Mouse (Mus musculus): ENCODE measurements around the gene Aldh16a1. TPM values are rescaled to one million over a fixed set of nuclear protein-coding genes. Genes with fewer than 3 reads are reported as not detected.
"Not testable (repeated sequence)": the region's sequence is repeated elsewhere in the genome, so short reads cannot be mapped to it uniquely, and the experiment has no call there.

Gene Aldh16a1
- polyA plus RNA-seq, 1 experiment from 2014 or later = 56.8 TPM

DNA sequence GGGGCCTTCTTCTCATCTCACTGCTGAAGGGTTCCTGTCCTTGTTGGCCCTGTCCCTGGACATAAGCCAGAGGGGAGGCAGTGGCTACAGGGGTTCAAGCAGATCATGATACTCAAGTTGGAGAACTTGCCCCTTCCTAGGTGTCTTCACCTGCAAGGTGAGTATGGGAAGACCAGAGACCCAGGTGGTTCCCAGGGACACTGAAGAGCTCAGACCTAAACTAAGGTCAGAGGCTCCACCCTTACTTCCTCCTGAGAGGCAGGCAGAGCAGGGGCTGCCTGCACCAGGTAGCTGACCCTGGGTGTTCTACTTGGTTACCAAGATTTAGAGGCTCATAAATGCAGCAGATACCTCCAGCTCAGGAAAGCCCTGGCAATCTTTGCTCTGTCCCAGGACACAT is 32.4 kb downstream of the Aldh16a1 start:
- no peak overlapping the region for H3K4me3 ChIP-seq
- peak overlapping the region; percentile 22; the same call in 1 of the 2 replicates for H3K4me2 ChIP-seq
- H3K4me1 ChIP-seq = peaks cover 48% of the 10 kb centered on the region
- H3K27ac ChIP-seq = peak overlapping the region; percentile 44
- H3K9me3 ChIP-seq = no peaks in the 10 kb centered on the region
- ATAC-seq (ENCODE audit: borderline replicate concordance, extremely low read depth, low FRiP score, low TSS enrichment) = no peak
- no peaks in the 10 kb centered on the region for H3K27me3 ChIP-seq
- peaks cover 68% of the 10 kb centered on the region for H3K36me3 ChIP-seq
- H3K9ac ChIP-seq = no peak overlapping the region

DNA sequence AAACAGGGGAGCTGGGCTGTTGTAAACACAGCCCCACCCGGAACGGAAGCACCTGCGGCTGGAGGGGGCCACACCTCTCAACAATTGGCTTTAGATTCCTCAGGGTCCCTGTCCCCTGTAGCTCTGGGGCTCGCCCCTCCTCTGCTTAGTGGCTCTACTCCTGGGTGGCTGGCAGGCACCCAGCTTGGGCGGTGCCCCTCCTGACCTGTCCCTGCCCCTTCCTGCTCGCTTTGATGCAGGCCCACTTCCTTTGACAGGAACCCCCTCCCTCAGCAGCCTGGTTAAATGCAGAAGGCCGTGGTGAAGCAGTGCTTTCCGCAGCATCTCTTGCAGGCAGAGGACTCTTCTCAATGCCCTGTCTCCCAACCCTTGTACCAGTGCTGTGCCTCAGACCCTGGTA is 33.0 kb downstream of the Aldh16a1 start:
- peaks cover 43% of the 10 kb centered on the region for H3K4me1 ChIP-seq
- H3K4me3 ChIP-seq = no peak overlapping the region
- ATAC-seq (ENCODE audit: borderline replicate concordance, extremely low read depth, low FRiP score, low TSS enrichment) = no peak
- no peaks in the 10 kb centered on the region for H3K9me3 ChIP-seq
- 44% methylated on average over 8 of the region's 8 CpGs for WGBS
- no peaks in the 10 kb centered on the region for H3K27me3 ChIP-seq
- H3K4me2 ChIP-seq = peak overlapping the region; percentile 22; the same call in 1 of the 2 replicates
- peak overlapping the region; percentile 44 for H3K27ac ChIP-seq
- no peak overlapping the region for H3K9ac ChIP-seq
- H3K36me3 ChIP-seq = peaks cover 62% of the 10 kb centered on the region

DNA sequence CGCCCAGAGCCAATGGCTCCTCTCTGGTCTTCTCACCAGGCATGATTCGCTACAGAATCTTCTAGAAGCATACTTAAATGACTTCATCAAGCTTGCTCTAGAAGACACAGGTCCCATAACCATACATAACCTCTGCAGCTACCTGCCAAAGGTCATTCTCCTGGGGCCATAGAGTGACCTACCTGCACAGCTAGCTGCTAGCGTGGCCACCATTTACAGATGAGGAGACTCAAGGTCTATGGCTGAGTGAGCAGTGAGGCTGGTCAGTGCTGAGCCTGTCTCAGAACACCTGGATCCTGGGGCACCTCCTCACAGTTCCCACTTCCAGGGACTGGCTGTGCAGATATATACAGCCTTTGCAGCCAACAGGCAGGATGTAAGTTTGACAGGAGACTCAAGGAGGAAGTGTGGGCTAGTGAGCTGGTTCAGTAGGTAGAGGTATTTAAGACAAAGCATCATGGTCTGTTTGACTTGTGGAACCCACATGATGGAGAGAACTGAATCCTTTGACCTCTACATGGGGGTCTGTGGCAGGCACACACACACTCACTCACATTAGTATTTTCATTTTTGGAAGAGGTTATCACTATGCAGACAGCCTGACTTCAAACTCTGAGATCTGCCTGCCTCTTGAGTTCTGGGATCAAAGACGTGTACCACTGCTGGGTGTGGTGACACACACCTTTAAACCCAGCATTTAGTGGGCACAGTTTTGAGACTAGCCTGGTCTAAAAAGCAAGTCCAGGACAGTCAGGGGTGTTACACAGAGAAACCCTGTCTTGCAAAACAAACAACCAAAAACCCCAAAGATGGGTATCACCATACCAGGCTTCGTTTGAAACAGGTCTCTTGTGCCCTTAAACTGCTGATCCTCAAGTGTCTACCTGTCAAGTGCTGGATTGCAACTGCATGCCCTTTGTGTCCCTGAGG is 34.3 kb downstream of the Aldh16a1 start:
- no peak overlapping the region for H3K4me3 ChIP-seq
- ATAC-seq (ENCODE audit: borderline replicate concordance, extremely low read depth, low FRiP score, low TSS enrichment) = no peak
- H3K4me1 ChIP-seq = peaks cover 30% of the 10 kb centered on the region
- no peaks in the 10 kb centered on the region for H3K27me3 ChIP-seq
- no peak overlapping the region for H3K9ac ChIP-seq
- H3K27ac ChIP-seq = no peak overlapping the region
- WGBS = 79% methylated on average over 5 of the region's 5 CpGs
- no peaks in the 10 kb centered on the region for H3K9me3 ChIP-seq
- H3K36me3 ChIP-seq = peaks cover 49% of the 10 kb centered on the region
- no peak overlapping the region for H3K4me2 ChIP-seq

DNA sequence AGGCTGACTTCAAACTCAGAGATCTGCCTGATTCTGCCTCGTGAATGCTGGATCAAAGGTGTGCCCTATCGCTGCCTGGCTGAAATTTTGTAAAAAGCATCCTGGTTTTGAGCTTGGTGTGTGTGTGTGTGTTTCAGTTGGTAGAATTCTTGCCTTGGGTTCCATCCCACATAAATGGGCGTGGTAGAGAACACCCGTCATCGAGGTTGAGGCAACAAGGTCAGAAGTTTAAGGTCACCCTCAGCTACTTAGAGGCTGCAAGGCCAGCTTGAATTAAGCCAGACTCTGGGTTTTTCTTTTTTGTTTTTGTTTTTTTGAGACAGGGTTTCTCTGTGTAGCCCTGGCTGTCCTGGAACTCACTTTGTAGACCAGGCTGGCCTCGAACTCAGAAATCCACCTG is 36.0 kb downstream of the Aldh16a1 start:
- Histone ChIP-seq H3K4me3 (no peak overlapping the region), H3K27ac (no peak overlapping the region), H3K4me1 (peaks cover 24% of the 10 kb centered on the region), H3K36me3 (peaks cover 46% of the 10 kb centered on the region), H3K27me3 (no peaks in the 10 kb centered on the region), H3K9me3 (no peaks in the 10 kb centered on the region), H3K4me2 (no peak overlapping the region), H3K9ac (no peak overlapping the region)
- no peak for ATAC-seq (ENCODE audit: borderline replicate concordance, extremely low read depth, low FRiP score, low TSS enrichment)
- WGBS = 82% methylated on average over 6 of the region's 6 CpGs

DNA sequence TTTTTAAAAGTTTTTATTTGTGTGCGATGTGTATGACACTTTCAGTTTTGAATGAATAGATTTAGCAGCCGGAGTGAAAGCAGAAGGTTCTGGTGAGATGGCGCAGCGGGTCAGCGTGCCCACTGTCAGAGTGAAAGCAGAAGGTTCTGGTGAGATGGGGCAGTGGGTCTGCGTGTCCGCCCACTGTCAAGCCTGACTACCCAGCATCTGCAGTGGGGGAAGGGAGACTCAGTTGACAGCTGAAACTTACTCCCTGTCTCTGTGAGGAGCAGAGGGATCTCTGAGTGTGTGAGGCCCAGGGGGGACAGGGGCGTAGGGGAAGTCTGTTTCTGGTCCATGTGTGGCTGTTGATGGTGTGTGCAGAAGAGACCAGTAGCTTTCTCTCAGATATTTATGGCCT is 36.8 kb downstream of the Aldh16a1 start:
- 78% methylated on average over 8 of the region's 8 CpGs for WGBS
- Histone ChIP-seq H3K27ac (no peak overlapping the region), H3K4me3 (no peak overlapping the region), H3K4me1 (peaks cover 16% of the 10 kb centered on the region), H3K27me3 (no peaks in the 10 kb centered on the region), H3K4me2 (no peak overlapping the region), H3K9ac (no peak overlapping the region), H3K36me3 (peaks cover 41% of the 10 kb centered on the region), H3K9me3 (no peaks in the 10 kb centered on the region)
- no peak for ATAC-seq (ENCODE audit: borderline replicate concordance, extremely low read depth, low FRiP score, low TSS enrichment)

DNA sequence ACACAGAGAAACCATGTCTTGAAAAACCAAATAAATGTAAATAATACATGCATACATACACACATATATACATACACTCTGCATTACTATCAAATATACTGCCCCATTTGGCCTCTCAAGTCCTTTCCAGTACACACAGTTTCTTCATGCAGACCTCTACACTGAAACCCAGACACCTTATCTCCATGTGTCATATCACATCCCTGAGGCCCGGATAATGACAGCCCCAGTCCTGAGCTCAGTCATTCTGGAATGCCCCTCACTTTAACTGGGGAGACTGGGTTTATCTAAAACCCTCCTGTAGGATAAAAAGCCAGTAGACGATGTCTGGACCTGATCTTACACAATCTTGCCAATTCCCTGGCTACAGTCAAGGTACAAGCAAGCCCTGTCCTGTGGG is 40.9 kb downstream of the Aldh16a1 start:
- H3K4me2 ChIP-seq = no peak overlapping the region
- H3K27ac ChIP-seq = no peak overlapping the region
- H3K9me3 ChIP-seq = no peaks in the 10 kb centered on the region
- ATAC-seq (ENCODE audit: borderline replicate concordance, extremely low read depth, low FRiP score, low TSS enrichment) = no peak
- no peak overlapping the region for H3K4me3 ChIP-seq
- no peak overlapping the region for H3K9ac ChIP-seq
- no peaks in the 10 kb centered on the region for H3K4me1 ChIP-seq
- H3K36me3 ChIP-seq = peaks cover 6% of the 10 kb centered on the region; the same call in 1 of the 2 replicates
- no peaks in the 10 kb centered on the region for H3K27me3 ChIP-seq
- WGBS = 60% methylated on average over 2 of the region's 2 CpGs

DNA sequence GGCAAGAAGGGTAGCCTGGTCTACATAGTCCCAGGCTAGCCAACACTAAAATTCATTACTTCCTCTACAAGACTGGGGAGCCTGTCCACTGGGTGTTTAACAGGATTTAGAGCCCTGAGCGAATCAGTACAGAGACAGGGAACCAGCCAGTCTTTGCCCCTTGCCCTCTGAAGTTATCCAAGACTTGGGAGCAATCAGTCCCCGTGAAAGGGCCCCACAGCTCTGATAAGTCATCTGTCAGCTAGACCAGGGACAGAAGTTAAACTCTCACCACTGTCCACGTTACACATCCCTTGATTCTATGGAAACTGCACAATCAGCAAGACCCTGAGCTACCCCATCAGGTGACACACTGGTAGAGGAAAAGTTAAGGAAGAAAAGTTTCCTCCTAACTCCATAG is 41.9 kb downstream of the Aldh16a1 start:
- H3K27me3 ChIP-seq = no peaks in the 10 kb centered on the region
- H3K4me3 ChIP-seq = no peak overlapping the region
- H3K36me3 ChIP-seq = no peaks in the 10 kb centered on the region
- no peak overlapping the region for H3K4me2 ChIP-seq
- no peak overlapping the region for H3K27ac ChIP-seq
- no peaks in the 10 kb centered on the region for H3K4me1 ChIP-seq
- ATAC-seq (ENCODE audit: borderline replicate concordance, extremely low read depth, low FRiP score, low TSS enrichment) = no peak
- no peak overlapping the region for H3K9ac ChIP-seq
- no peaks in the 10 kb centered on the region for H3K9me3 ChIP-seq
- 40% methylated on average over 3 of the region's 3 CpGs for WGBS

DNA sequence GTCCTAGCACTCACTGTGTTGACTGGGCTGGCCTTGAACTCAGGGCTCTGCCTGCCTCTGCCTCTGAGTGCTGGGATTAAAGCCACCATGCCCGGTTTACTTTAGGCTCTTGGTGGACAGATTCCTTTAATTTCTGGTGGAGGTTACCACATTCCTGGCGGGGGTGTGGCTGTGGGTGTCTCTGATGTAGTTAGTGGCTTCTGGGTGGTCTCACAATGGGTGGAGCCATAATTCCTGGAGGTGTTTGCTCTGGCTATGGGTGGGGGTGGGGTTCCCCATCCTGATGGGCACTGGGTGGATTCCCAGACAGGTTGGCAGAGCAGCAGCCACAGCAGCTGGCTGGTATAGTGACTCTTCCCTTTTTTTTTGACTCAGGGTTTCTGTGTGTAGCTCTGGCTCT is 42.4 kb downstream of the Aldh16a1 start:
- Histone ChIP-seq H3K4me1 (no peaks in the 10 kb centered on the region), H3K27me3 (no peaks in the 10 kb centered on the region), H3K9ac (no peak overlapping the region), H3K36me3 (no peaks in the 10 kb centered on the region), H3K4me3 (no peak overlapping the region), H3K27ac (no peak overlapping the region), H3K9me3 (no peaks in the 10 kb centered on the region), H3K4me2 (no peak overlapping the region)
- WGBS = 36% methylated on average over 2 of the region's 2 CpGs
- no peak for ATAC-seq (ENCODE audit: borderline replicate concordance, extremely low read depth, low FRiP score, low TSS enrichment)

DNA sequence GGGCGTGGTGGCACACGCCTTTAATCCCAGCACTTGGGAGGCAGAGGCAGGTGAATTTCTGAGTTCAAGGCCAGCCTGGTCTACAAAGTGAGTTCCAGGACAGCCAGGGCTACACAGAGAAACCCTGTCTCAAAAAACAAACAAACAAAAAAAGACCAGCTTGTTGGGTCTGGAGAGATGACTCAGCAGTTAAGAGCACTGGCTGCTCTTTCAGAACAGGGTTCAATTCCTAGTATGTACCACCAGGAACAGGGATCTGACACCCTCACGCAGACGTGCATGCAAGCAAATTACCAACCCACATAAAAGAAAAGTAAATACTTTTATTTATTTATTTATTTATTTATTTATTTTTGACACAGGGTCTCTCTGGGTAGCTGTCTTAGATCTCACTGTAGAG is 44.3 kb downstream of the Aldh16a1 start:
- ATAC-seq (ENCODE audit: borderline replicate concordance, extremely low read depth, low FRiP score, low TSS enrichment); H3K4me3 ChIP-seq; H3K4me2 ChIP-seq; H3K36me3 ChIP-seq; H3K27ac ChIP-seq; H3K4me1 ChIP-seq; H3K27me3 ChIP-seq; H3K9ac ChIP-seq; H3K9me3 ChIP-seq: not testable (repeated sequence)
- WGBS = 83% methylated on average over 4 of the region's 4 CpGs

DNA sequence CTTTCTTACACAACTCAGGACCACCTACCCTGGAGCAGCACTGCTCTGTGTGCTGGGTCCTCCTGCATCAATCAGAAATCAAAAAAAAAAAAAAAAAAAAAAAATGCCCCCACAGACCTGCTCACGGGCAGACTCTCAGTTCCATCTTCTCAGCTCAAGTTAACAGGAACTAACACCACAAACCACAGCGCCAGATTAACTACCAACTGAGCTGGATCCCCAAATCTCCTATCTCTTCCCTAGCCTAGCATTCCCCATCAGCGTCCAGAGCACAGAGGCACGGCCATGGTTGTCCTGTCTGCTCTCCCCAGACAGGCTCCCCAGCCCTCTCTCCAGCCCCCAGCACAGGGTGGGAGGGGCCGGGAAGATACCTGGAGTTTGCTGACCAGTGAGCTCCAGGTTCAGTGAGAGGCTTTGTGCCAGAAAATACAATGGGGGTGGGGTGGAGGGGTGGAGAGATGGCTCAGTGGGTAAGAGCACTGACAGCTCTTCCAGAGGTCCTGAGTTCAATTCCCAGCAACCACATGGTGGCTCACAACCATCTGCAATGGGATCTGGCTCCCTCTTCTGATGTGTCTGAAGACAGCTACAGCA is 47.2 kb downstream of the Aldh16a1 start:
- 42% methylated on average over 5 of the region's 5 CpGs for WGBS
- H3K4me1 ChIP-seq = peaks cover 21% of the 10 kb centered on the region
- H3K27ac ChIP-seq = no peak overlapping the region
- no peaks in the 10 kb centered on the region for H3K36me3 ChIP-seq
- no peak overlapping the region for H3K4me2 ChIP-seq
- no peaks in the 10 kb centered on the region for H3K9me3 ChIP-seq
- no peak overlapping the region for H3K9ac ChIP-seq
- no peak for ATAC-seq (ENCODE audit: borderline replicate concordance, extremely low read depth, low FRiP score, low TSS enrichment)
- no peaks in the 10 kb centered on the region for H3K27me3 ChIP-seq
- H3K4me3 ChIP-seq = no peak overlapping the region

DNA sequence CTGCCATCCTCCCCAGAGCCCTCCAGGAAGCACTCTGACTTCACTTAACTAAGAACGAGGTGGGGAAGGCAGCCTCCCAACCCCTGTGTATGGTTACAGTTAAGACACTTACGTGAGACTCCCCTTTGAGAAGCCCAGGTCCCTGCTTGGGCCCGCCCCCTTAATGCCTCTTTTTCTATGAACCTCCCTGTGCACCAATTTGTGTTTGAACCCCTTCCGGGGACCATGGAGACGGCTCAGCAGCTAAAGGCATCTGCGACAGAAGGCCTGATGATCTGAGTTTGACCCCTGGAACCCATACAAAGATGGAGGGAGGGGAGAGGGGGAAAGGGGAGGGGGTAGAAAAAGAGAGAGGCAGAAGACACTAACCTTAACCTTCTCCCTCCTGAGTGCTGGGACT is 47.9 kb downstream of the Aldh16a1 start:
- Histone ChIP-seq H3K4me1 (peaks cover 28% of the 10 kb centered on the region), H3K36me3 (no peaks in the 10 kb centered on the region), H3K4me3 (no peak overlapping the region), H3K4me2 (no peak overlapping the region), H3K27me3 (no peaks in the 10 kb centered on the region), H3K27ac (no peak overlapping the region), H3K9ac (no peak overlapping the region), H3K9me3 (no peaks in the 10 kb centered on the region)
- WGBS = 45% methylated on average over 6 of the region's 6 CpGs
- ATAC-seq (ENCODE audit: borderline replicate concordance, extremely low read depth, low FRiP score, low TSS enrichment) = no peak

DNA sequence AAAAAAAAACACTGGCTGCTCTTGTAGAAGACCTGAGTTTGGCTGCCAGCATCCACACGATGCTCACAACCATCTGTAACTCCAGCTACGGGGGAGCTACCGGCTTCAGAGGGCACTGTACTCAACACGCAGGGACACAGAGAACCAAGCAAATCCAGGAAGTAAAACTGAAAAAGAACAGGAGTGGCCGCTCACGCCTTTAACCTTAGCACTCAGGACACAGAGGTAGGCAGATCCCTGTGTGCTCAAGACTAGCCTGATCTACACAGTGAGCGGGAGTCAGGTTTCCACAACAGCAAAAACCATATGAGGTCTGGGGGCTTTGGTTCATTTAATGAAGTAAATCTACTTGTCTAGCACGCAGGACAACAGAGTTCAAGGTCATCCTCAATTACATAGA is 48.9 kb downstream of the Aldh16a1 start:
- H3K4me1 ChIP-seq = peaks cover 32% of the 10 kb centered on the region
- no peaks in the 10 kb centered on the region for H3K36me3 ChIP-seq
- no peak overlapping the region for H3K9ac ChIP-seq
- H3K27me3 ChIP-seq = no peaks in the 10 kb centered on the region
- H3K4me2 ChIP-seq = no peak overlapping the region
- H3K9me3 ChIP-seq = no peaks in the 10 kb centered on the region
- 78% methylated on average over 8 of the region's 8 CpGs for WGBS
- H3K4me3 ChIP-seq = no peak overlapping the region
- ATAC-seq (ENCODE audit: borderline replicate concordance, extremely low read depth, low FRiP score, low TSS enrichment) = no peak
- no peak overlapping the region for H3K27ac ChIP-seq
